Mouse (Mus musculus): Measurements from ENCODE around the gene Skint6.
A peak's percentile ranks its signal among the peaks of the same experiment; 100 is the strongest.
"Not testable (repeated sequence)": the region's sequence is repeated elsewhere in the genome, so short reads cannot be mapped to it uniquely, and the experiment has no call there.

Gene Skint6

DNA sequence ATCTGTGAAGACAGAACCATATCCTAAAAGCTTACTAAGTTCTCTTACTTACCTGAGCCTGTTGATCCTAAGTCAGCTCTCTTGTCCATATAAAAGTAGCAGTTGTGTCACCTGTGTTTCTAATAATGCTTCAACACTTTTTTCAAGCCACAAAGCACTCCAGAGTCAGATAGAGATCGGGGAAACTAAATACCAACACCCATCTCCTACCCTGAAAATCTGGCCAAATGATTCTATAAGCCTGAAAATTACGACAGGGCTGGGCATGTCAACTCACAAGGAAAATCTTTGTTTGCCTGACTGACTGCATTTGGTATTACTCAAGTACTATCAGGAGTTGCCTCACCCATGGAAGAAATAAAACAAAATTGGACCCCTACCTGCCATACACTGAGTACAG is at the start of gene Skint6:
Gene Skint6 (minus strand): TSS at position 101 of the 400 bp plus-strand sequence.
- DNase-seq (ENCODE audit: low spot score), result no peak

- no peak for DNase-seq (ENCODE audit: low spot score)
These were observed 34.1 kb upstream of the Skint6 start for GRCm38 (mm10) chr4:113320911-113321310.

- no peak for DNase-seq (ENCODE audit: low spot score)
These were observed 15.2 kb upstream of the Skint6 start for GRCm38 (mm10) chr4:113301773-113302473.

DNA sequence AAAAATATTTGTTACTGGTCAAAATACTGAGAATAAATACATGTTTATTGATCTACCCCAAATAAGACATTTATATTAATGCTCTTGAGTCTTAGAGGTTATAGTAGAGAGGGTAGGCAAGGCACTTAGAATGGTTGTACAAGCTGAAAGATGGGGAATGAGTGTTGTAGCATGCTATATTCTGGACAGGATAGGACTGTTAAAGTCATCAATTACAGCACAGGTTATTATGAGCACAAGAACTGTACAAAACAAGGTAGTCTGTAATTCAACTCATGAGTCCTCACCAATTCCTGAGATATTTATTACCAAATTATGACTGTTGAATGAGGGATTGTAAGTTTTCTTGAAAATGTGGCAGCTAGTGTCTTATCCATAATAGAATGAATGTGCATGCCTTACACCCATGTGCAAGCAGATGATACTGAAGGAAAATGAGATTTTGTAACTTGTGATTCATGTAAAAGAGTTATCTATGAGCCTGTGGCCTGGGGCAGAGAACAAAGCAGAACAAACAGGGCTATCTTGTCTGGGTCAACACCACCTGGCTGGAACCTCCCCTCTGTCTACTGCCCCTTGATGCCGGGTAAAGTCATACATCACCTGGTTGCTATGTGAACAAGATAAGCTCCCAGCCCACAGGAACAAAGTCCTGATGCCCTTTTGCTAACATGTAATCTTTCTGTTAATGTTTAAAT is 23.3 kb downstream of the Skint6 start:
- DNase-seq (ENCODE audit: low spot score), result no peak

DNA sequence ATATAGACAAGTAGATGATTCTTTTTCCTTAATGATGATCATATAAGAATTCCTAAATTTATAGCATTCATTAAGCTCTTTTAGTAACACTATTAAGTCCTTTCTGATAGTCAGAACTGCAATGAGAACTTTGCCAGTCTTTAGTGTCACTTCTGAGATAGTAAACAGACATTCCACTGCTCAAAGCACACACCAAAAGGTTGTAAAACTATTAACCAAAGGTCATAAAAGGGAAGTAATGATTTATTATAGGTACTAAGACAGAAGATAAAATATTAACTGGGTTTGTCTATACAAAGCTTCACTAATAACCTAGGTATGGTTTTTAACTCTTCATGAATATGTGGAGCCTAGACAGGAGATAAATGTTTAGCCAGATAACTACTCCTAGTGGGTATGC is 41.0 kb downstream of the Skint6 start:
- DNase-seq (ENCODE audit: low spot score), result no peak

DNA sequence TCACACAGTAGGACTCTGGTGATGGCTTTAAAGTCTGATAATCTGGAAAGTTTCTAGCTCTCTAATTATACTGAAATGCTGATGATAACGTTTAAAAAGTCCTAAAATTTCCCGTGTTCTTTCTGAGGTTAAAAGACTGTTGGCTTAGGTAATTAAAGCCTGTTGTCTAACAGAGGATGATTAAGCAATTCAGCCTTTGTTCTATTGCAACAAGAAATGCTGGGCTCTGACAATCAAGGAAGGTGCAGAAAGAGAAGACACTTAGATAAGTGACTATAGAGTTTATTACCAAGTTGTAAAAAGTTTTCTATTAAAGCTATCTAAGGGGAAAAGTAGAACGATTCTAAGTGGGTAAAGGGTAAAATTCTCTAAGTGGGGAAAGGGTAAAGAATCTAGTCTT is 219.2 kb downstream of the Skint6 start:
- no peak for DNase-seq (ENCODE audit: low spot score)

DNA sequence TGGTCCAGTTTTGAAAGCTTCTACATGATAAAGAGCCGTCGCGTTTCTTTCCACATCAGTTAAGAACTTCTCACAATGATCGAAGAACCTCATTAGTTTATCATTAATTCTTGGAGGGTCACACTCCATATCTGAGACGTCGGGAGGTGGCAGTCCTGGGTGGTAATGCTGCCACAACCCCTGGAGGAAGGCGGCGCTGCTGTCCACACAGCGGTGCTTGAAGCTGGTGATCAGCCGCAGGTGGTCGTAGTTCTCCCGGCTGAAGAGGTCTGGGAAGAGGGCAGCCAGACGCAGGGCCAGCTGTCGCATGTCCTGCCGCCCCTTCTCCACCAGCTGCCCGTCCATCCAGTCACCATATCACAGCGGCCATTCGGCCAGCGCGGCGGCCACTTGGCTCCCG is 307.6 kb downstream of the Skint6 start:
- DNase-seq (ENCODE audit: low spot score), result not testable (repeated sequence)

DNA sequence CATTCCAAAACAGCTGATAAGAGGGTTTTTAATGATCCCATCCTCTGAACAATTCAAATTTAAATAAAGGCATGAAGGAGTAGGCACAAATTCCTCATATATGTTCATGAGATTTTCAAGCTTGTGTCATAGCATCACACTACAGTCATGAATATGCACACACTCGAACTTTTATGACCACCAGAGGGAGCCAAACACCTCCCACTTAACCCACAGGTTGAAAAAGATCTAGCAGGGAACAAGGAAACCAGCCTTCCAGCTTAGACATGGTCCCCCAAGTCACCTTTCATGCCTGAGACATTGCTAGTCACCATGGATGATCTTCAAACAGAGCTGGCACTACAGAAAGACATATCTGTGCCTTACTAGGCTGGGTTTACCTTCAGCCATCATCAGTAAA is 496.1 kb downstream of the Skint6 start:
- peak; percentile 42 for DNase-seq (ENCODE audit: low spot score)

GRCm38 (mm10) chr4:112774766-112775165 is 512.0 kb downstream of the Skint6 start, which contains the start of gene Skint10:
Skint10 (minus strand) TSS chr4:112774866.
- DNase-seq (ENCODE audit: low spot score), result no peak

Measured in retina, embryonic 14.5 days (tissue).